Mouse (Mus musculus): ENCODE results near the gene Cadm4. TPM values are rescaled to one million over a fixed set of nuclear protein-coding genes. Genes with fewer than 3 reads are reported as not detected.
"Not testable (repeated sequence)": the region's sequence is repeated elsewhere in the genome, so short reads cannot be mapped to it uniquely, and the experiment has no call there.

The Cadm4 gene
- total RNA-seq, 2 experiments from 2014 or later = not detected

DNA sequence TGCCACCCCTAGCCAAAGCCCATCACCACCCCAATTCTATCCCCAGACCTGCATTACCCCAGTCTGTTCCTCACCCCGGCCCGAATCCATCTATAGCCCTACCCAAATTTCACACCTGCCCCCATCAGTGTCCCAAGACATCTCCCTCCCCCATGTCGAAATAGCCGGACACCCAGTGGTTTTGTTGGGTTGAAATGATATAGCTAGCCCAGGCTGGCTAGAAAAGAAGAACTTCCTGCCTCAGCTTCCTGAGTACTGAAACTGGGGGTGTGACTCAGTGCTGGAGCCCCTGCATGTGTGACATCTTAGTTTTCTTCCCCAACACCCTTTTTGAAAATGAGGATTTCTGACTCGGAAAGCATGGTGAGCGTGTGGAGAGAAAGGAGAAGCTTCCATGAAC, 15.0 kb upstream of the Cadm4 start:
- ATAC-seq (ENCODE audit: poor library complexity, severe bottlenecking) = peak; percentile 39

DNA sequence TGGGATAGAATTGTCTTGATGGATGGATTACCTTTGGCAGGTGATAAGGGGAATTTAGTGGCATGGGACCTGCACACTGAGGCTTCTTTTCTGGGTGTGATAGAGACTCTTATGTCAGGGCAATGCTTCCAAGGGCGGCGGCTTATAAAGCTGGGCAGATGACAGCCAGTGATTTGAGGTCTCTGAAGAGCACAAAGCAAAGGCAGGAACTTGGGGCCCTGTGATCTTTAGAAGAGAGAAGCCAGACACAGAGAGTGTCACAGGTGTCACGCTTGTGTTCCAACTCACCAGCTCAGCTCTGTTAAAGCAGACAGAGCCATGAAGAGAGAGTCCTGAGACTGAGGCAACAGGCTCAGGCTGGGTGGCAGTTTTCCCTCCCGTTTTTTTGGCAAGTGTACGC, 13.9 kb upstream of the Cadm4 start:
- no peak for ATAC-seq (ENCODE audit: poor library complexity, severe bottlenecking)

DNA sequence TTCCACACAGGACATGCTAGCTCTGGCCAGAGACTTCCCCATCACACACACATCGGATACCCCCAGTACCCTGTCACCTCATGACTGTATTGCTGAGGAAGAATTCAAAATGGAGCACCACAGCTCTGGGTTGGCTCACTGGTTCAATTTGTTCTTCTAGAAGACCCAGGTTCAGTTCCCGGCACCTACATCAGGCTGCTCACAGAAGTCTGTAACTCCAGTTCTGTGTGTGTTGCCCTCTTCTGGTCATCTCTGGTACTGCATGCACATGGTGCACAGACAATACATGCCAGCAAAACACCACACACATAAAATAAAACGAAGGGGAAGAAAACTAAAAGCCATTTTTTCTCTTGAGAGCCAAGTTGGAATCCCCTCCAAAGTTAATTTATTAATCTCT, 12.7 kb upstream of the Cadm4 start:
- no peak for ATAC-seq (ENCODE audit: poor library complexity, severe bottlenecking)

DNA sequence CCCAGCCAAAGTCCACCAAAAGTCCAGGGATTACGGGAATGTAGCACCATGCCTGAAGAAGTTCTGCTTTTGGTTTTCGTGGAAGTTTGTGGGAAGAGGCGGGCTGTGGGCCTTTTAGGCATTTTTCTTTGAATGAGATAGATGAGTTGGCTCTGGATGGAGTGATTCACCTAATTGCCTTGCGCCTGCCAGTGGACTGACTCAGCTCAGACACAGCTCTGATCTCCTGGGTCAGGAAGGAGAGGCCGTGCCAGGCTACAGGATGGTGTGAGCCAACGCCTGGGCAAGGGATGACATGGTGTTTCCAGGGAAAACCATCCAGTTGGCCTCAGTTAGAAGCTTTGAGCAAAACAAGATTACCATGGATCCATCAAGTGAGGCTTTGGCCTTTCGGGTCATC, 11.5 kb upstream of the Cadm4 start:
- ATAC-seq (ENCODE audit: poor library complexity, severe bottlenecking) = no peak

DNA sequence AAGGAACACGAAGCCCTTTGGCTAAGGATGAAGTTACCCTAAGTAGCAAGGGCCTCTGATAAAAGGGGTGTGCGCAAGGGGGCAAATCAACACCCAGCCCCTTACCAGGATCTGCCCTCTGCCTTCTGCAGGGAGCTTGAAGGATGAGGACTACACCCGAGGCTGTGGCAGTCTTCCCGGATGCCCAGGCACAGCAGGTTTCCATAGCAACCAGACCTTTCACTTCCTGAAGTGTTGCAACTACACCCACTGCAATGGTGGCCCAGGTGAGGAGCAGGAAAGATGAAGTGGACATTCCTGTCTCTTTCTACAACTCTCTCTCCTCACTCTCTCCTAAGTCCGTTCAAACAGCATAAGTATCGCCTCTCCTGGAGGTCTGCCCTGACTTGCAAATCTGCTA, 9.4 kb upstream of the Cadm4 start:
- no peak for ATAC-seq (ENCODE audit: poor library complexity, severe bottlenecking)

DNA sequence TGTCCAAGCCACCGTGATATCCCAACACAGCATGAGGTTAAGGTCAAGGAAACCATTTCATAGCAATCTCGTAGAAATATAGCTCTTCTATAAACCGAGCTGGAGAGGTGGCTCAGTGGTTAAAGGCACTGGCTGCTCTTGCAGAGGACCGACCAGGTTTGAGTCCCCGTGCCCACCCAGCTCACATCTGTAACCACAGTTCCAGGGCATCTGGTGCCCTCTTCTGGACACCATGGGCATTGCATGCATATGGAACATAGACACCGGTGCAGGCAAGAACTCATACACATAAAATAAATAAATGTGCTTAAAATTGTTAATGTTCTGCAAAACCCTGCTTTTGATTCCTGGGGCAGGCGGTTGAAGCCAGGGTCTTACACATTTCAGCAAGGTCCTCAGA, 8.9 kb upstream of the Cadm4 start:
- peak; percentile 41; the same call in 1 of the 2 replicates for ATAC-seq (ENCODE audit: poor library complexity, severe bottlenecking)

DNA sequence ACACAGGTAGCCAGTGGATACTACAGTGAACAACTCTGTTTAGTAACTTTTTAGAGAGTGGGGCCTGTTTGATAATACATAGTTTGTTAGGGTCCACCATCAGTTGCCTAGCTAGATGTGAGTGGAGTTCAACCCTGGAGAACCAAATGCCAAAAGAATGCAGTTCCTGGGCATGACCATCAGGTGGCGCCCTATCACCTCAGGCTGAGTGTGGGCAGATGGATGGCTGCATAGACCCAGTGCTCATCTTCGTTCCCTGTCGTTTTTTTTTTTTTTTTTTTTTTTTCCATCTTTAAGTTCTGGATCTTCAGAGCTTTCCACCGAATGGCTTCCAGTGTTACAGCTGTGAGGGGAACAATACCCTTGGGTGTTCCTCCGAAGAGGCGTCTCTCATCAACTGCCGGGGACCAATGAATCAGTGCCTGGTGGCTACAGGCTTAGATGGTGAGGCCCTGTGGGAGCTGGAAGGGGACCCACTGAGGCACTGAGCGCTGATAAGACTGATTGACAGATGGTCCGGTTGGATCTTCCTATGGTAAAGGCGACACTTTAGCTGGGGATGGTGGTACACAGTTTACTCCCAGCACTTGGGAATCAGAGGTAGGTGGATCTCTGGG, 7.8 kb upstream of the Cadm4 start:
- ATAC-seq (ENCODE audit: poor library complexity, severe bottlenecking) = peak; percentile 70

DNA sequence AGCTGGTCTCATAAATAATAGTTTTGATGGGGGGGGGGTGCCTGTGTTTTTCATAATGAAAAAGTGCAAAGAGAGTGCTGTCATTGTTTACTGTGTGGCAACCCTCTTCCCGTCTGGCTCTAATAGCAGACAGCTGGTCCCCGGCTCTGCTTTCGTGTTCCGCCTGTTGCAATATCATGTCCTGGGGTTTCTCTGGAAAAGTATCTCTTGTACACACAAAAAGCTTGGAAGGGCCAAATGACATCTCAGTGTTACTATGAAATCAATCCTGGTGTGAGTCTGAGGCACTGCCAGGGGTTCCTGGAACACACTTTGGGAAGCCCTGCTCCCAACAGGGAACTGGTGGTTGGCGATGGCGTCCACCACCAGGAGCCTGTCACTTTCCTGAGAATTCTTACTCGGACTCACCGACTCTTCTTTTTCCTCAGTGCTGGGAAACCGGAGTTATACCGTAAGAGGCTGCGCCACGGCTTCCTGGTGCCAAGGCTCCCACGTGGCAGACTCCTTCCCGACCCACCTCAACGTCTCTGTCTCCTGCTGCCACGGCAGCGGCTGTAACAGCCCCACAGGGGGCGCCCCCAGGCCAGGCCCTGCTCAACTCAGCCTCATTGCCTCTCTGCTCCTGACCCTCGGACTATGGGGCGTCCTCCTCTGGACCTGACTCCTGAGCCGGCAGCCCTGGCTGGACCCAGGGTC, 6.9 kb upstream of the Cadm4 start:
- ATAC-seq (ENCODE audit: poor library complexity, severe bottlenecking) = no peak

DNA sequence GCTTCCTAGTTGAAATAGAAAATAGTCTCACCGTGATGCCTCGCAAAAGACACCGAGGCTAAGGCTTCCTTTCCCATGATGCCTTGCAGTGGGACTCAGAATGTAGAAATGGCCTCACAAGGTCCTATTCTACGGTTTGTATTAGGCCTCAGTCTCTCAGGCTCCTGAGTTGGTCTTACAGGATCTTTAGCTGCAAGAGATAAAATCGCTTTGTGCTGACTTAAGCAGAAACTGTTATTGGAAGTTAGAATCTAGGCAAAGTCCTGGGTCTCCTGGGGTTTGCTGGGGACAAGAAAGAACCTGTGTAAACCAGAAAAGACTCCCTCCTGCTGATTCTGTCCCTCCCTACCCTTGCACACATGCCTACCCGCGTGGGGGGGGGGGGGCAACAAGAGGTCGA, 5.5 kb upstream of the Cadm4 start:
- no peak for ATAC-seq (ENCODE audit: poor library complexity, severe bottlenecking)

DNA sequence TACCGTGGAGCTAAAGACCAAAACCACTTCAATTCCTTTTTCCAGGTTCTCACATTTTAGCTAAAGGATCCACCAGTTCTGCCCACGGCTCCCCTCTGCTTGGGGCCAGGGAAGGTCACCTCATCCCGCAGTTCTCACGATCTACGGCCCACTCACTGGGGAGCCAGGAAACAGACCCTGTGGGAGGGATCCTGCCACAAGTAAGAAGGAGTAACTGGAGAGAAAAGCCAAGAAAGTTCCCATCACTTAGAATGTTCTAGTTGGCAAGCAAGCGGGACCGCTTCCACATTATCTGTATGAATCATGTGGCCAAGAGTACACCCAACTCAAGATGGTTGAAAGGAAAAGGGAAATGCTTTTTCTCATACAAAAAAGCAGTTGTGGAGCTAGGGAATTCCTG, 5.0 kb upstream of the Cadm4 start:
- ATAC-seq (ENCODE audit: poor library complexity, severe bottlenecking) = no peak

DNA sequence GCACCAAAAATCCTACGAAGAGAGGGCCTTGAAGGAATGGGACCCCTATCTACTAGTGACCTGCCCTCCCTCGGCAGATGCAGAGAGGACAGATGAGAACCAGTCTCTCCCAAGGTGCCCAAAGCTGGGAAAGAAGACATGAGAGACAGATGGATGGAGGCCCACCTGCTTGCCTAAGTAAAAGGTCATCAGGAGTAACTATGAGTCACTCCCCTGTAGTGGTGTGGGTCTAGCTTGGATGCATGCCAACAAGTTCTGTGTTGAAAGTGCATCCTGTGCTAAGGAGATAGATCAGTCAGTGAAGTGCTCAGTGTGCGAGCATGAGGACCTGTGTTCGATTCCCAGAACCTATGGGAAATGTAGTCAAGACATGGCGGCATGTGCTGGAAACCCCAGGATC, 2.9 kb upstream of the Cadm4 start:
- ATAC-seq (ENCODE audit: poor library complexity, severe bottlenecking) = no peak

DNA sequence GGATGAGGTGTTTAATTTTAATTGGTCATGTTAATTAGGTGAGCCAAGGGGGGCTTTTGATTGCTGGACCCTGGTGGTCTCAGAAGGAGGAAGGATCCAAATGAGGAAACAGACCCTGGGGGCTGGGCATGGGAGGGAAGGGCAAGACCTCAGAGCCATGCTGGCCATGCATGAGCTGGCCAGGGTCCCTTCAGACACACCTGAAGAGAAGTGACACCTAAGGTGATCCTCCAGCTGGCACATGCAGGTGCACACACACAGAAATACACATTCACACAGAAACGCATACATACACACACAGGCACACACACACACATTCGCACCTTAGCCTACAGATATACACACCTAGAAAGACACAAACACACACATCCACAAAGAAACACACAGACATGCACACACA, 2.1 kb upstream of the Cadm4 start:
- no peak for ATAC-seq (ENCODE audit: poor library complexity, severe bottlenecking)

DNA sequence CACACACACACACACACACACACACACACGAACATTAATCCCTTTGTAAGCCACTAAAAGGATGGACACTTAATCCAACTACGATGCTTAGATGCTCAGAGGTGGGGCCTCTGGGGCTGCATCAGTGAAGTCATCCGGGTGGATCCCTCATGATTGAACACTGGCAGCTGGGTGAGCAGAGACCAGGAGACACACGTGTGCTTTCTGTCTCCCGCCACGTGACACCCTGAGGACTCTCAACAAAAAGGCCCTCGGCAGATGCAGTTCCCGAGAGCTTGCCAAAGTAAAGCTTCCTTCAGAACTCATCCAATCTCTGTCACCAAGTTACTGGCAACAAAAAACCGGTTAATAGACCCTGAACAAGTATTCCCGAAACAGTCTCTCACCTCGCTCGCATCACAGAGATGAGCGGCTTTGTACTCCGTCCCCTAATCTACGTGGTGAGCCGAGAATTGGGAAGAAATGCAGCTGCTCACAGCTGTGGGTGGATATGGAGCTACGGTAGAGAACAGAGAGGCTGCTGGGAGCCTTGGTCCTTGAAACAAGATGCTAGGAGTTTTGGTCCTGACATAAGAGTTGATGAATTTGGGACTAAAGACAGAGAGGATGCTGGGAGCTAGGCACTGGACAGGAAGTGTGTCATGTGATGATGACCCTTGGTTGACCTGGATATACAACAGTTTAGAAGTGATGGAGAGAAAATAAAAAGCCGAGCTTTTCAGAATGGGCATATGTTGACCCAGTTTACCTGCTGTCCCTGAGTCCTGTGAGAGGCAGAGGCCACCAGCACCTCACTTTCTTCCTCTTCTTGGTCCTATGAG, 1.5 kb upstream of the Cadm4 start:
- 0 out of 2 replicates have a peak, but pooled peaks have one; percentile 23 for ATAC-seq (ENCODE audit: poor library complexity, severe bottlenecking)

DNA sequence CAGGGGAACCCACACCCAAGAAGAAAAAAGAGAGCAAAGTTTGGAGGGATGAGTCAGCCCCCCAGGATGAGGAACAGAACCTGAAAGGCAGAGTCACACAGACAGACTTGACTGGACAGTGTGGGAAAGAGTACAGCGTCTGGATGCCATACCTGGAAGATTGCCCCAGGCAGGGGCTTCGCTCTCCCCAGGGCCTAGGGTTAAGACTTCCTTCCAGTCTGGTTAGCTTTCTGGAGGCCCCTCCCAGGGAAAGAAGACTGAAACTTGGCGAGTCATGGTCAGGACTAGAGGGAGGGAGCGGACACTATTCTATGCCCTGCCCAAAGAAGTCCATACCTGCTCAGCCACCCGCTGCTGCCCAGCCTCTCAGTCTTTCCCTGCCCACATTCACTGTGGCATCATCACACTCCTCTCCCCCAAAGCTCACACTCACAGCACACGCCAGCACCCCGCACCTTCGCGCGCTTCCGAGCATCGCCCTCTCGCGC, 793 bp upstream of the Cadm4 start:
- peak; percentile 4; the same call in 1 of the 2 replicates for ATAC-seq (ENCODE audit: poor library complexity, severe bottlenecking)

DNA sequence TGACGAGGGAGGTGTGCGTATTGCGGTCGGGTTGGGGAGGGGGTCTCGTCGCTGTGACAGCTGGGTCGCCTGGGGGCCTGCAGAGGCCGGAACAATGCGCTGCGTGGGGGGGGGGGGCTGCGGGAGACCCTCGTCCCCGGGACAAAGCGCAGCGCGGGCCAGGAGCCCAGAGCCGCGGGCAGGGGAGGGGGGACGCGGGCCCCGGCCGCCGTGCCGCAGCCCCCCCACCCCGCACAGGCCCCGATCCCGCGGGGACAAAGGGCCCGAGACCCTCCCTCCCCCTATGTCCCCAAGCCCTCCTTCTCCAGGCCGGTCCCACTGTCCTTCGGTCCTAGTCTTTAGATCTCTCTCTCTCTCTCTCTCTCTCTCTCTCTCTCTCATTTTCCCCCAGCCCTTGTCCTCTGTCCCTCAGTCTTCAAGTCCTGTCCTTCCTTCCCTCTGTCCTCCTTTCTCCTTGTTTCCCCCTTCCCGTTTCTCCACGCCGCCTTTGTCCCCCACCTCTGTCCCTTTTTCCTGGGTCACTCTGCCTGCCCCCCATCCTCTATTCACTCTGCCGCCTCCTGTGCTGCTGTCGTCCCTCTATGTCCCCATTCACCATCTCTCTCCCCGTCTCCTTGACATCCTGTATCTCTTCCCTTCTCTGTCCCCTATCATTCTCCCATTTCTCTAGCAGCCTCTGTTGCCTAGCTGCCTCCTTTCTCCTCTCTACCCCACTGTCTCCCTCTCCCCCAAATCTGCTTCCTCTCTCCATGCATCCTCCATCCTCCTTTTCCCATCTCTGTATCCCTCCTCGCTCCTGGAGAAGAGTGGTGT, 591 bp downstream of the Cadm4 start:
- no peak for ATAC-seq (ENCODE audit: poor library complexity, severe bottlenecking)

DNA sequence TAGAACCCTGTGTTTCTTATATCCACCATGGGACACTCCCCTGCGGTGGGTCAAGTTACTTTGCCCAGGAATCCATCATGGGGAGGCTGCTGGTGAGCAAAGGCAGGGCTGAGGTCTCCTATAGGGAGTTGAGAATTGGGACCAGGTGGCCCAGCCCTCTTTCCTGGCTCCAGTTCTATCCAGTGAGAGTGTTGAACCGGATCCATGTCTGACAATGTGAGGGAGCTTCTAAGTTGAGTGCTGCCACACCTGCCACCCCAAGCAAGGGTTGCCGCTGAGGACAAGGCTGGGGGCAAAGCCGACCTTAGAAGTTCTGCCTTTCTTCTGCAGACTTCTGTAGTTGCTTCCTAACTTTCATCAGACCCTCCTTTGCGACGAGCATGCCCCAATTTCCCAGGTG, 1.5 kb downstream of the Cadm4 start:
- ATAC-seq (ENCODE audit: poor library complexity, severe bottlenecking) = not testable (repeated sequence)

DNA sequence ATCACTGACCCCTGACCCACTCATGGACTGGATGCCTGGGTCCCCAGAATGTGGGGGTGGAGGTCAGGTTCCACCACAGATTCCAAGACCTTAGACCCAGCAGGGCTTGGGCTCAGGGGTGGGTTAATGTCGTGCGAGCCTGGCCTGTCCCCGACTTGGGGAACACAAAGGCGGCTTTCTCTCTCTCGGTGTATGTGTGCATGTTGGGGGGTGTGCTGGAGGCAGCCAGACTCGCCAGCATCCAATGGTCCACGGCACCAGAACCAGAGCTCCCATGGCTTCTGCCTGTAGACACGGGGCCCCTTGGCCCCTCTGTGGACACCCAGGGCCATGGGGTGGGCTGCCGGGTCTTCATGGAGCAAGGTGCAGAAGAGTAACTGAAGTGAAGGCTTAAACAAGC, 3.7 kb downstream of the Cadm4 start:
- no peak for ATAC-seq (ENCODE audit: poor library complexity, severe bottlenecking)

DNA sequence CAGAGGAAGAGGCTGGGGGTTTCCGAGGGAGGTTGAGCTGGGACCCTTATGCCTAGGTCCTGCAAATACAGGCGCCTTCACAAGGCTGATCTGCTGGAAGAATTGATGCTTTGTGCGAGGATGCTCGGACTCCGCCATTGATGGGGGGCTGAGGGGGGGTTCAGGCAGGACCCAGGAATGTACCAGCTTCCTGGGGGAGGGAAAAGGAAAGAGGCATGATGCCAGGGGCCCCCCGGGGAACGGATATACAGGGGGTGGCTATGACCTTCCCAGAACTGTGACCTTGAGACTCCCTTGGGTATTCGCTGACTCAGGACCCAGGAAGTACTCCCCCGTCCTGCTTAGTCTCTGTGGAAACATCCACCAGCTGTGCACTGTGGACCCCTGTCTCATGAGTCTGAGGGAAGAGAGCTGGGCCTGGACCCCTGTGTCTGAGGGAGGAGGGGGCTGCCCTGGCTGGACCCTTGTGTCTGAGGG, 4.9 kb downstream of the Cadm4 start:
- ATAC-seq (ENCODE audit: poor library complexity, severe bottlenecking) = no peak

DNA sequence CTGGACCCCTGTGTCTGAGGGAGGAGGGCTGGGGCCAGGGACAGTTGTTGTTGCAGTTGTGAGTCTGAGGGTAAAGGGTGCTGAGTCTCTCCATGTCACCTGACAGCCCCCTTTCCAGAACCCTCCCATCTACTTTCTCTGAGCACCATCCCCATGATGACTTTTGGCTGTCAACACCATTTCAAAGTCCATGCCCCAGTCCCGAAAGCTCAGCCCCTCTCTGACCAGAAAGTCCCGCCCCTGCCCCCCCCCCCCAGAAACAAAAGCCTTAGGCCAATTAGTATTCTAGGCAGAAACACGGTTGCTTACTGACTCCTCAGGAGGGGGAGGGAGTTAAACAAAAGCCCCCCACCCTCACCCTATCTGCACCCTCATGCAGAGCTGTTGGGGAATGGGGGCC, 5.6 kb downstream of the Cadm4 start:
- no peak for ATAC-seq (ENCODE audit: poor library complexity, severe bottlenecking)

DNA sequence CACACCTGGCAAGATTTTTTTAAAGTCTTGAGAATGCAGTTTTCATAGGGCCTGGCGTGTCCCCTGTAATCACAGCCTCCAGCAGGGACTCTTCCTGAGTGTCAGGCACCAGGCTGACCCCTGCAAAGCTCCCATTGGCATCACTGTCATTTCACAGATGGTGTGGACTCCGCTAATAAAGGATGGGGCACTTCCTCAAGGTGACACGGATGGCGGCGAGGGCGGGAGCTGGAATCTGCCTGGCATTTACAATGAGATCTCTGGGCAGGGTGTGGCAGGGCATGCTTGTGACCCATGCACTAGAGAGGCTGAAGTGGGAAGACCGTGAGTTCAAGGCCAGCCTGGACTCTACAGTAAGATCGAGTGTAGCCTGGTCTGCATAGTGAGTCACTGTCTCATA, 6.5 kb downstream of the Cadm4 start:
- no peak for ATAC-seq (ENCODE audit: poor library complexity, severe bottlenecking)

All from megakaryocyte, adult 5-6 weeks (primary cell).